Mouse (Mus musculus): ENCODE measurements around the gene Sod1. TPM values are rescaled to one million over a fixed set of nuclear protein-coding genes. Genes with fewer than 3 reads are reported as not detected.
A peak's percentile ranks its signal among the peaks of the same experiment; 100 is the strongest.

Gene Sod1
- polyA plus RNA-seq (2015; fragmentation: Nextera tagmentation; extraction: Ambion mirVana), result 1,329 and 1,400 TPM in 2 replicates

- no peaks in the 10 kb centered on the region for H3K9me3 ChIP-seq (replicated peaks)
- H3K27me3 ChIP-seq, result no peaks in the 10 kb centered on the region
- H3K36me3 ChIP-seq, result peaks cover 24% of the 10 kb centered on the region
- 1% methylated on average over 63 of the region's 63 CpGs for WGBS (ENCODE audit: insufficient replicate concordance)
- peak within 1 kb of the TSS; percentile 98 for H3K9ac ChIP-seq
- H3K27ac ChIP-seq, result peak within 1 kb of the TSS; percentile 93
- peak; percentile 96 for DNase-seq
- H3K4me3 ChIP-seq (replicated peaks), result peak within 1 kb of the TSS; percentile 94
- peak within 1 kb of the TSS; percentile 87 for H3K4me2 ChIP-seq
- H3K4me1 ChIP-seq (replicated peaks), result peaks cover 65% of the 10 kb centered on the region
- peak; percentile 94 for ATAC-seq (ENCODE audit: low read depth)
Measured at GRCm38 (mm10) chr16:90220026-90220891, at the start of gene Sod1. Sod1 (plus strand) TSS chr16:90220754.

- Histone ChIP-seq H3K4me2 (no peak overlapping the region), H3K36me3 (no peaks in the 10 kb centered on the region), H3K4me1 (replicated peaks) (no peaks in the 10 kb centered on the region), H3K9ac (no peak overlapping the region), H3K4me3 (replicated peaks) (no peak overlapping the region), H3K27ac (no peak overlapping the region), H3K9me3 (replicated peaks) (no peaks in the 10 kb centered on the region), H3K27me3 (no peaks in the 10 kb centered on the region)
- ATAC-seq (ENCODE audit: low read depth) (no peak), DNase-seq (no peak)
- 68% methylated on average over 8 of the region's 8 CpGs for WGBS (ENCODE audit: insufficient replicate concordance)
Measured at GRCm38 (mm10) chr16:90171416-90171815, 49.1 kb upstream of the Sod1 start.

GRCm38 (mm10) chr16:90176472-90176871 lies 44.1 kb upstream of the Sod1 start:
- Histone ChIP-seq H3K4me3 (replicated peaks) (no peak overlapping the region), H3K36me3 (no peaks in the 10 kb centered on the region), H3K9ac (no peak overlapping the region), H3K27ac (no peak overlapping the region), H3K4me2 (no peak overlapping the region), H3K9me3 (replicated peaks) (no peaks in the 10 kb centered on the region), H3K27me3 (no peaks in the 10 kb centered on the region), H3K4me1 (replicated peaks) (peaks cover 11% of the 10 kb centered on the region)
- ATAC-seq (ENCODE audit: low read depth) (no peak), DNase-seq (no peak)
- WGBS (ENCODE audit: insufficient replicate concordance), result 71% methylated on average over 10 of the region's 10 CpGs

GRCm38 (mm10) chr16:90177425-90177824 lies 43.1 kb upstream of the Sod1 start:
- H3K4me3 ChIP-seq (replicated peaks), result no peak overlapping the region
- H3K4me2 ChIP-seq, result no peak overlapping the region
- H3K36me3 ChIP-seq, result no peaks in the 10 kb centered on the region
- no peaks in the 10 kb centered on the region for H3K27me3 ChIP-seq
- H3K9me3 ChIP-seq (replicated peaks), result no peaks in the 10 kb centered on the region
- WGBS (ENCODE audit: insufficient replicate concordance), result 20% methylated on average over 8 of the region's 8 CpGs
- peaks cover 11% of the 10 kb centered on the region for H3K4me1 ChIP-seq (replicated peaks)
- no peak overlapping the region for H3K27ac ChIP-seq
- H3K9ac ChIP-seq, result no peak overlapping the region
- ATAC-seq (ENCODE audit: low read depth) (peak; percentile 15; the same call in 1 of the 2 replicates), DNase-seq (peak; percentile 13)

- Histone ChIP-seq H3K4me3 (replicated peaks) (no peak overlapping the region), H3K27me3 (no peaks in the 10 kb centered on the region), H3K4me1 (replicated peaks) (peaks cover 11% of the 10 kb centered on the region), H3K9ac (no peak overlapping the region), H3K9me3 (replicated peaks) (no peaks in the 10 kb centered on the region), H3K27ac (no peak overlapping the region), H3K4me2 (no peak overlapping the region), H3K36me3 (no peaks in the 10 kb centered on the region)
- 59% methylated on average over 3 of the region's 3 CpGs for WGBS (ENCODE audit: insufficient replicate concordance)
- ATAC-seq (ENCODE audit: low read depth) (no peak), DNase-seq (no peak)
Measured at GRCm38 (mm10) chr16:90178404-90178803, 42.1 kb upstream of the Sod1 start.

- H3K9ac ChIP-seq, result no peak overlapping the region
- no peaks in the 10 kb centered on the region for H3K9me3 ChIP-seq (replicated peaks)
- H3K4me3 ChIP-seq (replicated peaks), result no peak overlapping the region
- ATAC-seq (ENCODE audit: low read depth) (no peak), DNase-seq (no peak)
- no peaks in the 10 kb centered on the region for H3K27me3 ChIP-seq
- H3K4me2 ChIP-seq, result no peak overlapping the region
- WGBS (ENCODE audit: insufficient replicate concordance), result 32% methylated on average over 5 of the region's 5 CpGs
- no peak overlapping the region for H3K27ac ChIP-seq
- peaks cover 14% of the 10 kb centered on the region for H3K4me1 ChIP-seq (replicated peaks)
- no peaks in the 10 kb centered on the region for H3K36me3 ChIP-seq
Measured at GRCm38 (mm10) chr16:90179892-90180291, 40.7 kb upstream of the Sod1 start.

- Histone ChIP-seq H3K27me3 (no peaks in the 10 kb centered on the region), H3K27ac (no peak overlapping the region), H3K36me3 (no peaks in the 10 kb centered on the region), H3K4me2 (no peak overlapping the region), H3K4me3 (replicated peaks) (no peak overlapping the region), H3K4me1 (replicated peaks) (peaks cover 14% of the 10 kb centered on the region), H3K9ac (no peak overlapping the region), H3K9me3 (replicated peaks) (no peaks in the 10 kb centered on the region)
- ATAC-seq (ENCODE audit: low read depth), result no peak
- no peak for DNase-seq
- WGBS (ENCODE audit: insufficient replicate concordance), result 47% methylated on average over 6 of the region's 6 CpGs
Measured at GRCm38 (mm10) chr16:90180975-90181374, 39.6 kb upstream of the Sod1 start.

- Histone ChIP-seq H3K27me3 (no peaks in the 10 kb centered on the region), H3K27ac (no peak overlapping the region), H3K36me3 (no peaks in the 10 kb centered on the region), H3K4me3 (replicated peaks) (no peak overlapping the region), H3K4me1 (replicated peaks) (peaks cover 14% of the 10 kb centered on the region), H3K9me3 (replicated peaks) (no peaks in the 10 kb centered on the region), H3K9ac (no peak overlapping the region), H3K4me2 (no peak overlapping the region)
- 76% methylated on average over 8 of the region's 8 CpGs for WGBS (ENCODE audit: insufficient replicate concordance)
- DNase-seq, result no peak
- no peak for ATAC-seq (ENCODE audit: low read depth)
Measured at GRCm38 (mm10) chr16:90181673-90182072, 38.9 kb upstream of the Sod1 start.

GRCm38 (mm10) chr16:90184135-90184534 lies 36.4 kb upstream of the Sod1 start:
- H3K4me1 ChIP-seq (replicated peaks), result peaks cover 22% of the 10 kb centered on the region
- no peaks in the 10 kb centered on the region for H3K9me3 ChIP-seq (replicated peaks)
- ATAC-seq (ENCODE audit: low read depth) (no peak), DNase-seq (no peak)
- no peaks in the 10 kb centered on the region for H3K36me3 ChIP-seq
- no peak overlapping the region for H3K4me3 ChIP-seq (replicated peaks)
- 76% methylated on average over 6 of the region's 6 CpGs for WGBS (ENCODE audit: insufficient replicate concordance)
- no peaks in the 10 kb centered on the region for H3K27me3 ChIP-seq
- H3K4me2 ChIP-seq, result no peak overlapping the region
- no peak overlapping the region for H3K9ac ChIP-seq
- H3K27ac ChIP-seq, result no peak overlapping the region

GRCm38 (mm10) chr16:90185928-90186588 lies 34.5 kb upstream of the Sod1 start:
- H3K36me3 ChIP-seq, result no peaks in the 10 kb centered on the region
- H3K27me3 ChIP-seq, result no peaks in the 10 kb centered on the region
- H3K4me3 ChIP-seq (replicated peaks), result no peak overlapping the region
- no peak overlapping the region for H3K4me2 ChIP-seq
- 38% methylated on average over 8 of the region's 8 CpGs for WGBS (ENCODE audit: insufficient replicate concordance)
- no peaks in the 10 kb centered on the region for H3K9me3 ChIP-seq (replicated peaks)
- peak; percentile 42 for DNase-seq
- ATAC-seq (ENCODE audit: low read depth), result no peak; the same call in 1 of the 2 replicates
- no peak overlapping the region for H3K9ac ChIP-seq
- H3K27ac ChIP-seq, result no peak overlapping the region
- peaks cover 14% of the 10 kb centered on the region for H3K4me1 ChIP-seq (replicated peaks)

- peak overlapping the region; percentile 32; the same call in 1 of the 2 replicates for H3K4me2 ChIP-seq
- H3K4me3 ChIP-seq (replicated peaks), result no peak overlapping the region
- DNase-seq (peak; percentile 43), ATAC-seq (ENCODE audit: low read depth) (peak; percentile 67)
- no peaks in the 10 kb centered on the region for H3K27me3 ChIP-seq
- peak overlapping the region; percentile 13; the same call in 1 of the 2 replicates for H3K9ac ChIP-seq
- no peaks in the 10 kb centered on the region for H3K9me3 ChIP-seq (replicated peaks)
- H3K27ac ChIP-seq, result no peak overlapping the region
- H3K36me3 ChIP-seq, result no peaks in the 10 kb centered on the region
- H3K4me1 ChIP-seq (replicated peaks), result peaks cover 17% of the 10 kb centered on the region
- WGBS (ENCODE audit: insufficient replicate concordance), result 7% methylated on average over 13 of the region's 13 CpGs
Measured at GRCm38 (mm10) chr16:90187453-90187852, 33.1 kb upstream of the Sod1 start.
